Mouse (Mus musculus): ENCODE measurements around the gene Atp6v1fnb.

Atp6v1fnb gene

DNA sequence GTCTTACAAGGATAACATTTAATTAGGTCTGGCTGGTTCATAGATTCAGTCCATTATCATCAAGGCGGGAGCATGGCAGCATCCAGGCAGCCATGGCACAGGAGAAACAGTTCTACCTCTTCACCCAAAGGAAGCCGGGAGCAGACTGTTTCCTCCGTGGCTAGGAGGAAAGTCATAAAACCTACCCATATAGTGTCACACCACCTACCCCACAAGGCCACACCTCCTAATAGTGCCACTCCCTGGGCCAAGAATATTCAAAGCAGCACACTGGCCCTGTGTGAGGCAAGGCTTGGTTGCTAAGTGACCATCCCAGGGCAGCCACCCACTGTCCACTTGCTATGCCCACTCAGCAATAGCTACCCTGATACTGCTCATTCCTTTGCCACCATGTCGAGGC, at the start of gene Atp6v1fnb:
Gene Atp6v1fnb (plus strand): TSS at position 301 of the 400 bp plus-strand sequence.
- no peak for DNase-seq (ENCODE audit: low spot score)

DNA sequence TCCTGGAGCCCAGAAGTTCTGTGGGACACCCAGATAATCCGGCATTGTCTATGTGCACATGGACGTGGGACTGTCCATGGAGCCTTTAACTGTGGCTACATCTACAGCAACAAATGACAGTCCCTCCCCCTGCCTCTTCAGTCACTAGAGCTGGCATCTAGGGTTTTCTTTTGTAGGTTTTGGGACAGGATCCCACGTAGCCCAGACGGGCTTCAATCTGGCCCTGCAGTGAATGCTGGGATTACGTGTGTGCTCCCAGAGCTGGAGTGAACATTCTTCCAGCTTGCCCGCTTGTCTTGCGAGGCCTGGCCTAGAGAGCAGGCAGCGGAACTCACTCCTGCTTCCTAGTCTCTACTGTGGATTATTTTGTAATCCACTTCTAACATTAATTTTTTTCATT, 46.1 kb upstream of the Atp6v1fnb start:
- no peak for DNase-seq (ENCODE audit: low spot score)

DNA sequence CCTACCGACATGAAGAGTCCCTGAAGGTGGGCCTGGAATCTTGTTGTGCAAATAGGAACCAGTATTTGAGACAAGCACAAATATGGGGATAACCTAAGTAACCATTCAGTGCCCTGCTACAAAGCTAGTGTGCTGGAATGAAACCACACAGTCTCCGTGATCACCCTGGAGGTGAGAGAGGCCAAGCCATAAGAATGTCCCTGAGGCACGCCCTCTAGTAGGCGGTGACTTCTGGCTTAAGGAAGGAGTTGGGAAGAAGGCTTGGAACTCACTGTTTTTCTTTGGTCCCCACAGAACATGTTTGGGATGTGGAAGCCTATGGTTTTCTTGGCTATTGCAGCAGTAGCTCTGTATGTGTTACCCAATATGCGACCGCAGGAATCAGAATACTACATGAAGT, 44.9 kb upstream of the Atp6v1fnb start:
- DNase-seq (ENCODE audit: low spot score): no peak

GRCm38 (mm10) chr6:29428171-29428570, 43.1 kb upstream of the Atp6v1fnb start:
- no peak for DNase-seq (ENCODE audit: low spot score)

DNA sequence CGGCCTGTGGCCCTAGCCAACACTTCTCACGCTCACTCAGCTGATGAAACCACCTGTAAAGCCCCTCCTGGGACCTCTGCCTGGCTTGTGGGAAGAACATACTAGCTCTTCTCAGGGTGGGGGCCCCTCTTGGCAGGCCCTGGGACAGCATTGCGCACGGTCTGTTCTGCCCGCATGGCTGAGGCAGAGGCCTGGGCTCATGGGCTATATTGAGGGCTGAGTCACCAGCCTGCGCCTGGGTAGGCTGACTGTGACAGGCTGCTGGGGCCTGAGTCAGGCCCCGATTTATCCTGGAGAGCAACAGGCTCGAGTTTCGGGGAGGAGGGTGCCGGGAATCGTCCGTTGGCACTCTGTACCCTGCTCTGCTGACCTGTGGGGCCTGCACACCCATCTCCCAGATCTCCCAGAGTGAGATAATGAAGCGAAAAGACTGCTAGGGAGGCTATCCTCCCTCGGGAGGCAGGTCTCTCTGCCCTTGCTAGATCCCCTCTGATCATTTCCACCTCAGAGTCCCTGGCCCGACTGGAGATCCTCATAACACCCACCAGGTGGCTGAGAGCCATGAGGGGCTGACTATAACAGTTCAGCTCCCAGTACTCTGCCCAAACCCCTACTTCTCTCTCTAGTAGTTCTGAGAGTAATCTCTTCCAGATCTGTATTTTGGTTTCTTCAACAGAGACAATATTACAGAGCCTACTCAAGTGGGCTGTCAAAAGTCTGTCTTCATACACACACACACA, 40.4 kb upstream of the Atp6v1fnb start:
- DNase-seq (ENCODE audit: low spot score): no peak

- DNase-seq (ENCODE audit: low spot score): no peak
Measured at GRCm38 (mm10) chr6:29431473-29431872, 39.8 kb upstream of the Atp6v1fnb start.

- no peak for DNase-seq (ENCODE audit: low spot score)
Measured at GRCm38 (mm10) chr6:29432156-29432555, 39.1 kb upstream of the Atp6v1fnb start.

- DNase-seq (ENCODE audit: low spot score): no peak
Measured at GRCm38 (mm10) chr6:29432676-29433037, 38.6 kb upstream of the Atp6v1fnb start.

DNA sequence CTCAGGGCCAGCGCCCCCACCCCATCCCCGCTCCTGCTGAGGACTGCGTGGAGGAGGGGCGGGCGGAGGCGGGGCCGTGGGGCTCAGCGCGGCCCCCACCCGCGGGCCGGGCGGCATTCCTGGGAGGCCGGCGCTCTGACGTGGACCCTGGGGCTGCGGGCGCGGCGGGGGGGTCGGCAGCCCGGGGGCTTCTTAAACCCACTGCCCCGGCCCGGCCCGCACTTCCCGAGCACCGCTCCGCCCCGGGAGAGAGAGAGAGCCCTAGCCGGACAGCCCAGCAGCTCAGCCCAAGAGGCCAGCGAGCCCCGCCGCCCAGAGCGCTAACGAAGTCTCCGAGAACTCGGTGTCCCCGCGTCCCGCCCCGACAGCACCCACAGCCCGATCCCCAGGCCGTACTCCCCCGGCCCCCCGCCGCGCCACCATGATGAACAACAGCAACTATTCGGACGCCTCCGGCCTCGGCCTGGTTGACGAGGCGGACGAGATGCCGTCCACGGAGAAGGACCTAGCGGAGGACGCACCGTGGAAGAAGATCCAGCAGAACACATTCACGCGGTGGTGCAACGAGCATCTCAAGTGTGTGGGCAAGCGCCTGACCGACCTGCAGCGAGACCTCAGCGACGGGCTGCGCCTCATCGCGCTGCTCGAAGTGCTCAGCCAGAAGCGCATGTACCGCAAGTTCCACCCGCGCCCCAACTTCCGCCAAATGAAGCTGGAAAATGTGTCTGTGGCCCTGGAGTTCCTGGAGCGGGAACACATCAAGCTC, 38.0 kb upstream of the Atp6v1fnb start, which contains the start of gene Flnc:
Gene Flnc (plus strand): TSS at position 219 of the 766 bp plus-strand sequence.
- no peak for DNase-seq (ENCODE audit: low spot score)

GRCm38 (mm10) chr6:29433804-29434795, 37.1 kb upstream of the Atp6v1fnb start:
- no peak for DNase-seq (ENCODE audit: low spot score)

DNA sequence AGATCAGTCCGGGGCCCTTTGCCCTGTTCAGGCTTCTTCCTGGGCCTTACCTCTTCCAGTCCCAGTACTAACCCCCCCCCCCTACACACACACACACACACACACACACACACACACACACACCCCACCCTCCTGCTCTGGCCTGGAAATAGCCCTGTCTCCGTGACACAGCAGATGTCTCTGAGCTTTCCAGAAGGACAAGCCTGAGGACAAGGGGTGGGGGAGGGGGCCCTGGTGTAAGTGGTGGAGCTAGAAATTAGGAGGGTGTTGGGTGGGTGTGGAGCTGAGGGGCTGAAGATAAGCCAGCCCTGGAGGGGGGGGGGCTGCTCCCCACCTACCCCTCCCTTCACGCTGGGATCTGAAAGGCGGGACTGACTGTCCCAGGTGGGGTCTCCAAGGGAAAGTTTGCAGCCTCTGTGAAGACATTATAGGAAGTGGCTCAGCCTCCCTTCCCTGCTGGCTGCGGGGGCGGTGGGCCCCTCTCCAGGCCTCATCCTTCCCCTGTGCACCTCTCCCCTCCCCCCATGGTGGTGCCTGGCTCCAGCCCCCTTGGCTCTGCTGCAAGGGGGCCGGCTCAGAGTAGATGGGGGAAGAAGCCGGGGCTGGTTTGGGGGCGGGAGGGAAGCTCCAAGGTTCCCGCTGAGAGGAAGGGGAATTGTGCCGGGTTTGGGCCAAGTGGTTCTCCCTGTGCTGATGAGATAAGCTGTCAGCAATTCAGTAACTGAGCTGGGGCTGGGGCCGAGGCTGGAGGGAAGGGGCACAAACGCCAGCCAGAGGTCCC, 36.1 kb upstream of the Atp6v1fnb start:
- DNase-seq (ENCODE audit: low spot score): no peak

GRCm38 (mm10) chr6:29435940-29436451, 35.2 kb upstream of the Atp6v1fnb start:
- no peak for DNase-seq (ENCODE audit: low spot score)

DNA sequence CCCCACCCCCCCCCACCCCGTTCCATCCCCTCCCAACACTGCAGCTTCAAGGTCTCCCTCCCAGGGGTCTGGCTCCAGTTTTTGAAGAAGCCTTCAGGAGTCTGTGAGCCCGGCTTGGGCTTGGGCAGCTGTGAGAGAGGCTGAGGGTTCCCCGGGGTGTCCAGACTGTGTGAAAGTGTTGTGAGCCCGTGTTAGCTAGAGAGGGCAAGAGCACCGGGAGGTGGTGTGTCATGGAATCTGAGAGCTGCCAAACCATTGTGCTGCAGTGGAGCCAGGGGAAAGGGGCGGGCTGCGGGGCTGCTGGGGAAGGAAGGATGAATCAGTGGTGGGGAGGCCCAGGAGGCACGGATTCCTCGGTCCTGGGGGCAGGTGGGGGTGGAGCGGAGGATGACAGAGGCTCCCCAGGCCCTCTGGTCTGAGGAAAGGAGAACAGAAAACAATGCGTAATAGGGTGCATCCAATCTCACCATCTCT, 34.7 kb upstream of the Atp6v1fnb start:
- no peak for DNase-seq (ENCODE audit: low spot score)

DNA sequence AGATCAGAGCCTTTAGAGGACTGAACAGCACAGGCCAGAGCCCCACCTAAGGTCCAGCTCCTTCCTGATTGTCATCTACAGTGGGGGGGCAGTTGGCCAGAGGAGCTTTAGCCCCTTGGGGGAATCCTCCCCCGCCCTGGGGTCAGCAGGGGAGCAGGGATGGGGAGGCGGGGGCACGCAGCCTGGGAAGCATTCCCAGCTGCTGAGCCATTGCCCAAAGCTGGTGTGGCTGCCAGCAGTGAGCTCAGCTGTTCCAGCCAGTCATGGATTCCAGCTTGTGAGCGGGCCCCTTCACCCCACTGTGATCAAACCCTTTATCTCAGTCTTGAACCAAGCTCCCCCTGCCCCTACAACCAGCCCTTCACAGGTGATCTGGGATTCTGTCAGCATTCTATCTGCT, 32.0 kb upstream of the Atp6v1fnb start:
- DNase-seq (ENCODE audit: low spot score): no peak

DNA sequence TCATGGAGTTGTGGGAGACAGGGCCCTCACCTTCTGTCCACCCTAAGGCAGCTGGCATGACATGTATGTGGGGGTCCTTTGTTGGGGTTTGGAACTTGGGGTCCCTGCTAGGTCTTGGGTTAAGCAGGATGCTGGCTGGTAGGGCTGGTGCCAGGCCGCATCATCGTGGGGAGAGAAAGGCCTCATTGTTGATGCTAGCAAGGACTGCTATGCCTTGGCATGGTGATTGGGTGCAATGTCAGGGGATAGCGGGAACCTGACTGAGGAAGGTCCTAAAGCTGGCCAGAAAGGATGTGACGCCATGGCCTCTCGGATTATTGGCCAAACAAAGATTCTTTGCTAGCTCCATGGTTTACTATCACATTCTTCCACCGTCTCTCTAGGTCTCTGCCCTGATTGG, 31.4 kb upstream of the Atp6v1fnb start:
- no peak for DNase-seq (ENCODE audit: low spot score)

- DNase-seq (ENCODE audit: low spot score): peak; percentile 21
Measured at GRCm38 (mm10) chr6:29444773-29445172, 26.5 kb upstream of the Atp6v1fnb start.

- no peak for DNase-seq (ENCODE audit: low spot score)
Measured at GRCm38 (mm10) chr6:29445354-29445753, 25.9 kb upstream of the Atp6v1fnb start.

- no peak for DNase-seq (ENCODE audit: low spot score)
Measured at GRCm38 (mm10) chr6:29449858-29450257, 21.4 kb upstream of the Atp6v1fnb start.

DNA sequence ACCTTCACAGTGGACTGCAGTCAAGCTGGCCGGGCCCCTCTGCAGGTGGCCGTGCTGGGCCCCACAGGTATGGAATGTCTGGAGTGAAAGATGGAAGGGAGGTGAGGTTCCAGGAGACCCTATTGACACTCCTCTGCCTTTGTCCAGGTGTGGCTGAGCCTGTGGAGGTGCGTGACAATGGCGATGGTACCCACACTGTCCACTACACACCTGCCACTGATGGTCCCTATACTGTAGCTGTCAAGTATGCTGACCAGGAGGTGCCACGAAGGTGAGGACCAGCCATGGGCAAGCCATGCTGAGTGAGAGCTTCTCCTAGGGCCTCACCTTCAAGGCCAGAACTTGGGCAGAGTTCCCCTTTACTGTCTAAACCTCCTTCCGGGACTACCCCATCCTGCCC, 20.6 kb upstream of the Atp6v1fnb start:
- DNase-seq (ENCODE audit: low spot score): no peak

DNA sequence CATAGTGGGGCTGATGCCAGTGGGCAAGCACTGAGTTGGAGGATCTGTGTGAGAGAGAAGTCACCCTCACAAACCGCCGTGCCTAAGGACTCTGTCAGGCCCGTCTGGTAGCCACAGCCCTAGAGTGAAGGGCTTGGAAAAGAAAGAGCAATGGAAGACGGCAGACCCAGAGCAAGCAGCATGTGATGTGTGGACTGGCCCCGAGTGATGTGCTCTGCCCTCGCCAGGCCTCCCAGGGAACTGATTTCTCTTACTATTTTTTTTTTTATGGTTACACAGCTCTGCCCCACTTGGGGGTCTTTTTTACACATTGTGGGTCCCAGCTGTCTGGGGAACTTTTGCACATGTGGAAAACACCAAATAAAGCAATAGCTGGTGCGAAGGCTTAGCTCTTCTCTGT, 9.7 kb upstream of the Atp6v1fnb start:
- no peak for DNase-seq (ENCODE audit: low spot score)

GRCm38 (mm10) chr6:29463388-29463787, 7.8 kb upstream of the Atp6v1fnb start:
- no peak for DNase-seq (ENCODE audit: low spot score)

All from c-Kit-positive CD71-positive TER-119-positive erythroid progenitor cells, embryonic 14.5 days (primary cell).